Mouse (Mus musculus) erythroblast, adult 5-6 weeks (primary cell): ENCODE measurements around the gene Hacd3. TPM values are rescaled to one million over a fixed set of nuclear protein-coding genes. Genes with fewer than 3 reads are reported as not detected.

Experiments used
- ATAC-seq: replicated peaks from 2 replicates; pipeline ENCODE4 v1.8.0; 2016; ENCODE audit warnings: moderate number of reproducible peaks, mild to moderate bottlenecking, moderate TSS enrichment, inconsistent platforms; ENCODE audit not compliant: poor library complexity, low FRiP score, severe bottlenecking
- total RNA-seq, 2 experiments: library from RNA; stranded (forward) in 1 of 2; stranded (reverse) in 1 of 2; fragments of 150-400 nt in 1 of 2; fragments of 200-764, 138-1000 nt in 1 of 2; gene quantifications; 2 replicates each; pipeline versions ENCODE4 v1.2.3 to v1.2.4; 2015 to 2017; ENCODE audit warnings: low replicate concordance in 2 of 2

Gene Hacd3
- total RNA-seq, 2 experiments from 2014 or later, result 18.3 to 19.9 TPM

DNA sequence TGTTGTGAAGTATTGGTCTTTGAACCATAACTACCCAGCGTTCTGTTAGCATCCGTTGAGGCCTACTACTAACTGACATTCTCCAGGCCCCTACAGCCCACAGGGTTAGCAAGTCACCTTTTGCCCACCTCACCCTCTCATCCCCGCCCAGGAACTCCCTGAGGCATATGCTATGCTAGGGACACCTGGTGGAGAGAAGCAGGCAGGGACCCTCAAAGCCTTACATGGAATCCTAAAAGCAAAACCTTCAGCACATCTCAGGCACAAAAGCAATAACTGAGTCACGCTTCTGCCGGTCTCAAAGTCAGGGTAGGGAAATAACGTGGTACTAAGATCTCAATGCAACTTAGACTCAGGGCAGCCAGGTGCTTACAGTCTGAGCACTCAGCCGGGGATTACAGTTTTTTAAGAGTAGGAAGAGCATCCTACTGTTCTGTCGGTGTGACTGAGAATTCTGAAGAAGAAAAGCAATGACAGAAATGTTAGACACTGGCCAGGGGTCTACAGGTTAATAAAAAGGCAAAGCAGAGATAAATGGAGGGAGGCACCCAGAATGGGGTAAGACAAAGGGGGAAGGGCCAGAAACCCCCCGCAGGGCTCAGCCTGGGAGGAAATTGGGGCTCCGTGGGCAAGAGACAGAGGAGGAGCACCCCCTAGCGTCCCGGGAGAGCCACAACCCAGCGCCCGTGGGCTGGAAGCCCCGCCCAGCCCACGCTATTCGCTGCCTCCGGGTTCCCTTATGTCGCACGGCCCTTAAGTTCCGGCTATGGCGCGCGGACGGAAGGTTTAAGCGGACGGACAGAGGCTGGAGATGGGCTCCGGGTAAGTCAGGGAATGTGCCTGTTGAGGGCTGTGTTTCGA lies 61.1 kb downstream of the Hacd3 start, which contains the start of gene Ints14:
TSS of gene Ints14 (plus strand) at position 789 of the 861 bp plus-strand sequence.
- peak; percentile 96 for ATAC-seq

DNA sequence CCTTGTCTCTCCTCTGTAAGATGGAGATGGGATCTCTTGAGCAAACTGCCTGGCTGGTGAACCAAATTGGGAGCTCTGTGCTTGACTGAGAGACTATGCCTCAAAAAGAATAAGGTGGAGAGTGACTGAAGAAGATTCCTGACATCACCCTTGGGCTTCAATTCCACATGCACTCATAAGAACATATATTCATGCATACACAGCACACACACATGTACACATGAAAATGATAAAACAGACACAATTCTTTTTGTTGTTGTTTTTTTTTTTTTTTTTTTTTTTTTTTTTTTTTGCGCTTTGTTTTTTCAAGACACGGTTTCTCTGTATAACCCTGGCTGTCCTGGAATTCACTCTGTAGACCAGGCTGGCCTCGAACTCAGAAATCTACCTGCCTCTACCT lies 64.2 kb downstream of the Hacd3 start:
- no peak for ATAC-seq

DNA sequence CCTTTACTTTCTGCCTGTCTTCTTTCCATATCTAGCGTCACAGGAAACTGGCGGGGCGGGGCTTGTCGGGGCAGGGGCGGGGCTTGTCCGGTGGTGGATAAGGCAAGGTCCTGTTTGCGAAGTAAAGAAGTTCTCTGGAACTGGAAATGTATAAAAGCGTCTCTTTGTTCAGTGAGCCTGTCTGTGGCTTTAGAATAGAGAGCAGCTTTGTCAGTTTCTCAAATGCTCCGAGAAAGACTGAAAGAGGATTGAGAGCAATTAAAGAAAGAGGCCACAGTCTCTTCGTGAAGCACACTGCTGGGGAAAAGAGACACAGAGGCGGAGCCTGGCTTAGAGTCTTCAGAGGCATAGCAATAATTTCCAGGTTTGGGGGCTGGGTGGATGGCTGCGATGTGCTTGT lies 65.2 kb downstream of the Hacd3 start:
- ATAC-seq, result no peak

DNA sequence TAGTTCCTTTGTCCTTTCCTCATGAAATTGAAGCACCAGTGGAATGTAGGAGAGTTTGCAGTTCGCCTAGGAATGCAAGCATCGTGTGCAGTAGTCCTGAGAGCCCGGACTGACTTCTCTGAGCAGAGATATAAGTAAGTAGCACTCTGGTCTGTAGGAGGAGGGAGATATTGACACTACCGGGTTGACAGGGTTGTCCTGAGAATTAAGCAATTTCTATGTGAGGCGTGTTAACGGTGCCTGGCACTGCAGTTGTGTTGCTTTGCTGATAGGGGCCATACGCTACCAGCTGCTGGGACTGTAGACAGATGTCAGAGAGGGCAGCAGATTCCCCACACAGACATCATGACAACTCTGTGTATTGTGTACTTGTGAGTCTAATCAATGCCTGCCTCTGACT lies 68.3 kb downstream of the Hacd3 start:
- ATAC-seq, result no peak

- ATAC-seq, result no peak
Observed at GRCm38 (mm10) chr9:64952055-64952454, 69.4 kb downstream of the Hacd3 start.

- ATAC-seq, result 0 out of 2 replicates have a peak, but pooled peaks have one; percentile 22
Observed at GRCm38 (mm10) chr9:64951161-64951657, 70.3 kb downstream of the Hacd3 start, which contains the start of gene Slc24a1. Gene Slc24a1, minus strand, starts transcription at chr9:64951607.

GRCm38 (mm10) chr9:64947483-64948095 lies 73.9 kb downstream of the Hacd3 start:
- ATAC-seq, result no peak

DNA sequence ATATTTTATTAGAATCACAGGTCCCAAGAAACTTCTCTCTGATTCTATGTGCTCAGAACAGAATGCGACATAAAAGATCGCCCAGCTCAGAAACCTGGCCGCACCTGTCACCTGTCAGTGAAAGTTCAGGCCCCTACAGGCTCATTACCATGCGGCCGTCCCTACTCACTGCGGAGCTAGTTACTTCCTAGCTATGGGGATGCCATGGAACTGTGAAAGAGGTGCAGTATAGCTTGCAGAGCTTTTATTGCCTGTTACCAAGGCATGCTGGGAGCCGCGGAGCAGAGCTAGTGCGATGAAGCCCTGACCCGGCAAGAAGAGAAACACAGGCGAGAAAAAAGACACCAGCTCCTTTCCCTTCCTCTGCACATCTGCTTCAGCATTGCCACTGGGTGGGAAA lies 77.5 kb downstream of the Hacd3 start:
- no peak for ATAC-seq

DNA sequence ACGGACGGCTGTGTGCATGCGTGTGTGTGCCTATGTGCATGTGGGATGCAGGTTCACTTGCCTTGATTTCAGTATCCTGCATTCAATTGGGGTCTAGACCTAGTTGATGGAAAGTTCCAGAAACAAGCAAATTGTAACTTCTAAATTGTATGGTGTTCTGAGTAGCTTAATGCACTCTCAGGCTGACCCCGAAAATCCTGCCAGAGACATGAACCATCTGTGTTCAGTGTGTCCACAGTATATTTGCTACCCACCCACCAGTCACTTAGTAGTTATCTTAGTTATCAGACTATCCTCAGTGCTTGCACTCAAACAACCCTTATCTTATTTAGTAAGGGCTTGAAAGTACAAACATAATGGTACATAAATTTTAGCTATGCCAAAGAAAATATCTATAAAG lies 79.8 kb downstream of the Hacd3 start:
- no peak for ATAC-seq

DNA sequence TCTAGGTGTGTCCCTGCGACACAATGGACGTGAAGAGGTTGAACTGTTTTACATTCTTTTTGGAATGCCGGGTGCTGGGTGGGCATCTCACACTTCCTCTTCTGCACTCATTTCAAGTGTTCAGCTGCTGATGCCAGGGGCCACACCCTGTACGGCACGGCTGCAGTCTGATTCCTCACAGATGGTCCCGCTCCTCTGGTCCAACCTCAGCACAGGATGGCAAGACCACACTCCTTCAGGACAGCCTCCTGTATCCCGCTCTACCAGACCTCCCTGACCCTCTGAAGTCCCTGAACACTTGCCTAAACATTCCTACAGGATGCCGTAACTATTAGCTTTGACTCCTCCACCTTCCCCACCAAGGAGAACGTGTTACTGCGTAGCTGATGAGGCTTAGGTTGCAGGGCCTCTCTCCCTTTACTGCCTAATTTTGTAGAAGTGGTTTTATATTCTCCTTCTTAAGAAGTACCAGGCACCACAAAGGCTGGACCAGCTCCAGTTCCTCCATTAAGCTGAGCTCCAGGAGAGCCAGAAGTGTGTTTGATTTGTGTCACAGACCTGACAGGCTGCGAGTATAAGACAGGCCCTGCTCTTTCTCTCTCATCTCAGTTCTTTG lies 80.7 kb downstream of the Hacd3 start:
- no peak for ATAC-seq

DNA sequence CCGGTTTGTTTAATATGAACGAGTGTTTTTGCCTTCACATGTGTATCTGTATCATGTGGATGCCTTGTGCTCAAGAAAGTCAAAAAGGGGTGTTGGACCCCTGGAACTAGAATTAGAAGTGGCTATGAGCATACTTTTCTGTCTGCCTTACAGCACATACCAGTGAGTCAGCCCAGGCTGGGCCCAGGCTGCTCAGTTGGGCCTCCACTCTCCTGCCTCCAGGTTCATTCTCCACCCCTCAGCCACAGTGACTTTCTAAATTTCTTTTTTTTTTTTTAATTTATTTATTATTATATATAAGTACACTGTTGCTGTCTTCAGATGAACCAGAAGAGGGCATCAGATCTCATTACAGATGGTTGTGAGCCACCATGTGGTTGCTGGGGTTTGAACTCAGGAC lies 81.7 kb downstream of the Hacd3 start:
- no peak for ATAC-seq

DNA sequence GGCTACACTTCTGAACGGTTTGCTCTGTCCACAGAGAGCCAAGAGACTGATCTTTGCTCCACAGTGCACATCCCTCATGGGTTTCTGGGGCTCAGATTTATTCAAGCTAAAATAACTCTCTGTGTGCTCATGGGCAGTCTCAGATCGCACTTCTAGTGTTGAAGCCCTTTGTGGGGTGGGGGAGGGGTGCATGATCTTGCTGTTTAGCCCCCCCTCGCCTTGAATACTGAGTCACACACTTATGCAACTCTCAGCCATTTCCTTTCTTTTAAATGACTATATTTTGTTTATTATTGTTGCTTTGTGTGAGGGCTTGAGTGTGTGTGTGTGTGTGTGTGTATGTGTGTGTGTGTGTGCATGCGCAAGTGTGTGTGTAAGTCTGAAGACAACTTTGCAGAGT lies 82.2 kb downstream of the Hacd3 start:
- no peak for ATAC-seq

DNA sequence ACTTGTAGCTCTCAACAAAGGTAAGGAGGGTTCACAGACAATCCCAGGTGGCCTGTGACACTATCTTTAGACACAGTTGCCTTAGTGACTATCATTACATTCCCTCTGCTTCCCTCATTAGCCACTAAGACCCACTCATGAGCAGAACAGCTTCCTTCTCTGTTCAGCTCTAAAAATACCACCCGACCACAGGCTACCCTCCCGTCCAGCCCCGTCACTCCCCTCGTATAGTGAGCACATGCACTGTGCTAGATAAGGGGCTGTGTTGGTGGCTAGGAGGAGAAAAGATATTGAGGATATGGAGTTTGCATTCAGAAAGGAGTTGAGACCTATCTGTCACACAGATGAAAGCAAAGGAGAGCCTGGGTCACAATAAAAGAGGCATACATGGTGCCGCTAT lies 83.0 kb downstream of the Hacd3 start:
- no peak for ATAC-seq

DNA sequence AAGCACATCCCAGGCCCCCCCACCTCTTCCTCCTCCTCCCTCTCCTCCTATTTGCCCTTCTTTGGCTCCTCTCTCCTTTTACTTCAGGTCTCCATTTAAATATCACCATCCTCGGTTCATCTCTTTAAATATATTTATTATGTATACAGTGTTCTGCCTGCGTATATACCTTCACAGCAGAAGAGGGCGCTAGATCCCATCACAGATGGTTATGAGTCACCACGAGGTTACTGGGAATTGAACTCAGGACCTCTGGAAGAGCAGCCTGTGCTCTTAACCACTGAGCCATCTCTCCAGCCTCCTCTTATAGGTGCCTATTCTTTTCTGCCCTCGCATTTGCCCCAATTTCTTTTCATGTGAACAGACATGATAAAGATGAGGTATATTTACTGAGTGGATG lies 84.0 kb downstream of the Hacd3 start:
- no peak for ATAC-seq

Other genes starting within 250 kb of the Hacd3 start
- gene Dennd4a, start 210.4 kb downstream of the Hacd3 start, total RNA-seq (2015; ENCODE audit: low replicate concordance), result 2,131 and 2,183 TPM in 2 replicates
- gene Dennd4a, start 210.4 kb downstream of the Hacd3 start, total RNA-seq (2017; ENCODE audit: low replicate concordance), result 2,463 and 2,483 TPM in 2 replicates
- not detected in 2 replicates for gene Slc24a1, start 70.1 kb downstream of the Hacd3 start, total RNA-seq (2015; ENCODE audit: low replicate concordance)
- gene Slc24a1, start 70.1 kb downstream of the Hacd3 start, total RNA-seq (2017; ENCODE audit: low replicate concordance), result 0.68 and 0.70 TPM in 2 replicates
- 10.4 and 11.7 TPM in 2 replicates for gene Ints14, start 60.8 kb downstream of the Hacd3 start, total RNA-seq (2015; ENCODE audit: low replicate concordance)
- 7.5 and 7.8 TPM in 2 replicates for gene Ints14, start 60.8 kb downstream of the Hacd3 start, total RNA-seq (2017; ENCODE audit: low replicate concordance)
- 32.0 and 46.1 TPM in 2 replicates for gene Dpp8, start 10.7 kb upstream of the Hacd3 start, total RNA-seq (2015; ENCODE audit: low replicate concordance)
- gene Dpp8, start 10.7 kb upstream of the Hacd3 start, total RNA-seq (2017; ENCODE audit: low replicate concordance), result 62.7 and 69.0 TPM in 2 replicates
- gene Igdcc4, start 79.8 kb upstream of the Hacd3 start, total RNA-seq (2015; ENCODE audit: low replicate concordance), result not detected in 2 replicates
- 0.56 TPM in 1 of 2 replicates, not detected in the other for gene Igdcc4, start 79.8 kb upstream of the Hacd3 start, total RNA-seq (2017; ENCODE audit: low replicate concordance)
- not detected in 2 replicates for gene Igdcc3, start 119.5 kb upstream of the Hacd3 start, total RNA-seq (2015; ENCODE audit: low replicate concordance)
- not detected in 2 replicates for gene Igdcc3, start 119.5 kb upstream of the Hacd3 start, total RNA-seq (2017; ENCODE audit: low replicate concordance)
- 10.2 and 13.2 TPM in 2 replicates for gene Parp16, start 173.7 kb upstream of the Hacd3 start, total RNA-seq (2015; ENCODE audit: low replicate concordance)
- 14.5 and 15.3 TPM in 2 replicates for gene Parp16, start 173.7 kb upstream of the Hacd3 start, total RNA-seq (2017; ENCODE audit: low replicate concordance)
- gene Cilp, start 243.5 kb upstream of the Hacd3 start, total RNA-seq (2015; ENCODE audit: low replicate concordance), result not detected in 2 replicates
- not detected in 2 replicates for gene Cilp, start 243.5 kb upstream of the Hacd3 start, total RNA-seq (2017; ENCODE audit: low replicate concordance)